Mouse (Mus musculus) kidney, embryonic 16.5 days (tissue): ENCODE data around the gene Kcnj10. TPM values are rescaled to one million over a fixed set of nuclear protein-coding genes. Genes with fewer than 3 reads are reported as not detected.

Experiments used
- ATAC-seq: fragments of 200-750 bp; cut with Nextera tagmentation; 2 replicates; pipeline ENCODE4 v1.8.0; 2017; ENCODE audit warnings: moderate TSS enrichment; ENCODE audit not compliant: low FRiP score, low TSS enrichment
- H3K27ac ChIP-seq: fragments of 300-500 bp; sonication (generic); 2 replicates; pipeline ENCODE4 v1.5.1; 2014; ENCODE audit warnings: low read length
- H3K27me3 ChIP-seq: fragments of 300-500 bp; sonication (generic); 2 replicates; pipeline ENCODE4 v1.6.1; 2014; ENCODE audit warnings: low read length, control low read depth, mixed read lengths; ENCODE audit not compliant: insufficient read depth
- H3K36me3 ChIP-seq: fragments of 300-500 bp; sonication (generic); 2 replicates; pipeline ENCODE4 v1.6.1; 2014; ENCODE audit warnings: low read length, control low read depth, mixed read lengths; ENCODE audit not compliant: insufficient read depth
- H3K4me1 ChIP-seq: fragments of 300-500 bp; sonication (generic); 2 replicates; pipeline ENCODE4 v1.6.1; 2014; ENCODE audit warnings: low read length, control low read depth, mixed read lengths; ENCODE audit not compliant: insufficient read depth
- H3K4me2 ChIP-seq: fragments of 300-500 bp; sonication (generic); replicated peaks from 2 replicates; pipeline ENCODE4 v1.6.1; 2014; ENCODE audit warnings: low read depth, low read length
- H3K4me3 ChIP-seq: fragments of 300-500 bp; sonication (generic); 2 replicates; pipeline ENCODE4 v1.5.1; 2014; ENCODE audit warnings: mild to moderate bottlenecking, low read length
- H3K9ac ChIP-seq: fragments of 300-500 bp; sonication (generic); replicated peaks from 2 replicates; pipeline ENCODE4 v1.6.1; 2014; ENCODE audit warnings: low read length
- H3K9me3 ChIP-seq: fragments of 300-500 bp; sonication (generic); 2 replicates; pipeline ENCODE4 v1.6.1; 2016; ENCODE audit warnings: low read length, control low read depth
- WGBS: fragments of 180-500 bp; shearing (Covaris S2); extraction: QIAGEN DNeasy Blood & Tissue Kit; methylation state at CpG from one replicate; pipeline ENCODE4 v1.1.7; 2014; 5-methylcytosine and 5-hydroxymethylcytosine counted together
- polyA plus RNA-seq: library from polyadenylated mRNA; unstranded; fragments of >200 nt; fragmentation: Nextera tagmentation; extraction: Ambion mirVana; gene quantifications from 2 replicates; pipeline ENCODE4 v1.2.1, GENCODE M21; 2015

Kcnj10 gene
- polyA plus RNA-seq, 1 experiment from 2014 or later, result 1.2 TPM

GRCm38 (mm10) chr1:172328461-172328860 is 12.5 kb upstream of the Kcnj10 start:
- H3K9ac ChIP-seq, result no peak overlapping the region
- no peak overlapping the region for H3K27ac ChIP-seq
- H3K4me3 ChIP-seq, result no peak overlapping the region
- ATAC-seq, result no peak
- 72% methylated on average over 7 of the region's 7 CpGs for WGBS
- 0 out of 2 replicates have a peak, but pooled peaks cover 3% of the 10 kb centered on the region for H3K4me1 ChIP-seq
- H3K36me3 ChIP-seq, result no peaks in the 10 kb centered on the region
- peaks cover 63% of the 10 kb centered on the region for H3K27me3 ChIP-seq
- H3K4me2 ChIP-seq, result no peak overlapping the region
- H3K9me3 ChIP-seq, result no peaks in the 10 kb centered on the region

- ATAC-seq, result no peak
- no peak within 1 kb of the TSS for H3K4me2 ChIP-seq
- 30% methylated on average over 9 of the region's 9 CpGs for WGBS
- H3K9me3 ChIP-seq, result no peaks in the 10 kb centered on the region
- H3K27me3 ChIP-seq, result peaks cover 63% of the 10 kb centered on the region
- H3K4me1 ChIP-seq, result 0 out of 2 replicates have a peak, but pooled peaks cover 3% of the 10 kb centered on the region
- H3K36me3 ChIP-seq, result no peaks in the 10 kb centered on the region
- no peak within 1 kb of the TSS for H3K4me3 ChIP-seq
- H3K9ac ChIP-seq, result no peak within 1 kb of the TSS
- H3K27ac ChIP-seq, result no peak within 1 kb of the TSS
Measured at GRCm38 (mm10) chr1:172329131-172329530, 11.9 kb upstream of the Kcnj10 start, which contains the start of gene Kcnj9. Gene Kcnj9 (minus strand): TSS chr1:172329318.

GRCm38 (mm10) chr1:172329616-172330015 is 11.4 kb upstream of the Kcnj10 start:
- Histone ChIP-seq H3K9me3 (no peaks in the 10 kb centered on the region), H3K4me1 (0 out of 2 replicates have a peak, but pooled peaks cover 3% of the 10 kb centered on the region), H3K9ac (no peak overlapping the region), H3K4me3 (no peak overlapping the region), H3K36me3 (no peaks in the 10 kb centered on the region), H3K4me2 (no peak overlapping the region), H3K27ac (no peak overlapping the region), H3K27me3 (peaks cover 63% of the 10 kb centered on the region)
- WGBS, result 74% methylated on average over 6 of the region's 6 CpGs
- no peak for ATAC-seq

- no peaks in the 10 kb centered on the region for H3K4me1 ChIP-seq
- H3K27me3 ChIP-seq, result peaks cover 47% of the 10 kb centered on the region
- H3K9ac ChIP-seq, result no peak overlapping the region
- no peak overlapping the region for H3K27ac ChIP-seq
- no peaks in the 10 kb centered on the region for H3K9me3 ChIP-seq
- WGBS, result 79% methylated on average over 8 of the region's 8 CpGs
- no peaks in the 10 kb centered on the region for H3K36me3 ChIP-seq
- H3K4me3 ChIP-seq, result no peak overlapping the region
- no peak for ATAC-seq
- no peak overlapping the region for H3K4me2 ChIP-seq
Measured at GRCm38 (mm10) chr1:172331422-172331947, 9.5 kb upstream of the Kcnj10 start.

GRCm38 (mm10) chr1:172332925-172333324 is 8.1 kb upstream of the Kcnj10 start:
- H3K27me3 ChIP-seq, result peaks cover 35% of the 10 kb centered on the region
- H3K9me3 ChIP-seq, result no peaks in the 10 kb centered on the region
- no peaks in the 10 kb centered on the region for H3K4me1 ChIP-seq
- no peak overlapping the region for H3K4me2 ChIP-seq
- H3K9ac ChIP-seq, result no peak overlapping the region
- no peak for ATAC-seq
- H3K36me3 ChIP-seq, result no peaks in the 10 kb centered on the region
- 70% methylated on average over 2 of the region's 2 CpGs for WGBS
- no peak overlapping the region for H3K4me3 ChIP-seq
- no peak overlapping the region for H3K27ac ChIP-seq

GRCm38 (mm10) chr1:172333512-172333911 is 7.5 kb upstream of the Kcnj10 start:
- H3K9me3 ChIP-seq, result no peaks in the 10 kb centered on the region
- H3K36me3 ChIP-seq, result no peaks in the 10 kb centered on the region
- no peak overlapping the region for H3K27ac ChIP-seq
- H3K27me3 ChIP-seq, result peaks cover 34% of the 10 kb centered on the region
- H3K4me1 ChIP-seq, result no peaks in the 10 kb centered on the region
- H3K4me3 ChIP-seq, result no peak overlapping the region
- H3K9ac ChIP-seq, result no peak overlapping the region
- no peak overlapping the region for H3K4me2 ChIP-seq
- 18% methylated on average over 3 of the region's 3 CpGs for WGBS
- no peak for ATAC-seq

- H3K4me3 ChIP-seq, result no peak overlapping the region
- no peak overlapping the region for H3K4me2 ChIP-seq
- H3K4me1 ChIP-seq, result peaks cover 6% of the 10 kb centered on the region; the same call in 1 of the 2 replicates
- no peaks in the 10 kb centered on the region for H3K36me3 ChIP-seq
- no peak overlapping the region for H3K27ac ChIP-seq
- 69% methylated on average over 15 of the region's 15 CpGs for WGBS
- H3K27me3 ChIP-seq, result peaks cover 28% of the 10 kb centered on the region
- H3K9me3 ChIP-seq, result no peaks in the 10 kb centered on the region
- H3K9ac ChIP-seq, result no peak overlapping the region
- ATAC-seq, result no peak
Measured at GRCm38 (mm10) chr1:172335804-172336203, 5.2 kb upstream of the Kcnj10 start.

- H3K9me3 ChIP-seq, result no peaks in the 10 kb centered on the region
- H3K4me2 ChIP-seq, result no peak overlapping the region
- no peak overlapping the region for H3K4me3 ChIP-seq
- H3K27me3 ChIP-seq, result peaks cover 39% of the 10 kb centered on the region
- no peaks in the 10 kb centered on the region for H3K36me3 ChIP-seq
- no peak overlapping the region for H3K9ac ChIP-seq
- no peak overlapping the region for H3K27ac ChIP-seq
- peaks cover 9% of the 10 kb centered on the region for H3K4me1 ChIP-seq
- ATAC-seq, result no peak
- WGBS, result 42% methylated on average over 2 of the region's 2 CpGs
Measured at GRCm38 (mm10) chr1:172337411-172338185, 3.4 kb upstream of the Kcnj10 start.

- Histone ChIP-seq H3K4me1 (peaks cover 9% of the 10 kb centered on the region), H3K9me3 (no peaks in the 10 kb centered on the region), H3K27me3 (peaks cover 41% of the 10 kb centered on the region), H3K4me2 (peak overlapping the region; percentile 74), H3K27ac (no peak overlapping the region), H3K4me3 (peak overlapping the region; percentile 53), H3K9ac (peak overlapping the region; percentile 46), H3K36me3 (no peaks in the 10 kb centered on the region)
- WGBS, result 19% methylated on average over 10 of the region's 10 CpGs
- ATAC-seq, result no peak; the same call in none of the 2 replicates
Measured at GRCm38 (mm10) chr1:172341386-172341785, 376 bp downstream of the Kcnj10 start.

- no peak for ATAC-seq
- H3K4me2 ChIP-seq, result 0 out of 2 replicates have a peak overlapping the region, but pooled peaks have one; percentile 74
- 77% methylated on average over 3 of the region's 3 CpGs for WGBS
Measured at GRCm38 (mm10) chr1:172342729-172343128, 1.7 kb downstream of the Kcnj10 start.

More at GRCm38 (mm10) chr1:172342729-172343128, 1.7 kb downstream of the Kcnj10 start:
- Histone ChIP-seq H3K4me1 (peaks cover 9% of the 10 kb centered on the region), H3K9ac (no peak overlapping the region), H3K4me3 (no peak overlapping the region), H3K9me3 (no peaks in the 10 kb centered on the region), H3K27me3 (peaks cover 41% of the 10 kb centered on the region), H3K36me3 (no peaks in the 10 kb centered on the region), H3K27ac (no peak overlapping the region)
